Mouse (Mus musculus): ENCODE results near the gene Mettl8.

Mettl8 gene

DNA sequence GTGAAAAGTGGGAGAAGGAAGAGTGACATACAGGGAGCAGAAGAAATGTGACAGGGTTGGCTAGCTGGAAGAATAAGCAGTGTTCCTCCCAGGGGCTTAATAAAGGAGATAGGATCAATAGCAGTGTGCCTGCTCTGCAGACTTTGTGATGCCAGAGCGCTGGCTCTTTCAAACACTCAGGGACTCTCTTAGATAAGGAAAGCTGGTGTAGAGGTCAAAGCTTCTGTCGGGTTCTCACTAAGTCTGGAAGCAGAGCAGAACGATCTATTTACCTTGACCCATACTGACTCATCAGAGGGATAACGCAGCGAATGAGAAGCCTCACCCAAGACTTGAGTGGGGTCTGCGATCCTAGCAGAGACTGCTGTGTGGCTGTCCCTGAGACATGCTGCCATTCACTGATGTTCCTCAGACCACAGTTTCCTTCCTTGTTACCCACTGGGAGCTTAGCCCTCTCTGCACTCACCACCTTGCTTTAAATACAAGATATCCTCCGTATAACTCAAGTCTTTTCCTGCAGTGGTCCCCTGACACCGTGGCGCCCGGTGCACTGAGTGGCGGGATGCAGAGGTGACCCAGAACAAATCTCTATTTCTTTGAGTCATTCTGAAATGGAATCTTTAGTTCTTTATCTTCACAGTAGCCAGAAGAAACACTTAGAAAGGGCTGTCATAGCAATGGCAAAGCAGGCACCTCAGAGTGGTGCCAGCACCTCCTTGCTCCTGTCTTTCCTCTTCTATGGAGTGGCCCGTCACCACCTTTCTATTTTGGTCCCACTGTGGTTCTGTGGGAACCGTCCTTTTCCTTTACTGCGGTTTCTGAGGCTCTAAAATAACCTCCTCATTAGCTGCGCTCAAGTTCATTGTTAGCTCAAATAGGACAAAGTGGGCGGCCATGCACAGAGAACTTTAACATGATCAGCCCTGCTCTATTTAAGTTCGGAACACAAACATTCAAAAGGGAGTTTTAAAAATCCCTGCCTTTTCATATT lies 65.9 kb downstream of the Mettl8 start:
- no peak for DNase-seq (ENCODE audit: low spot score)

DNA sequence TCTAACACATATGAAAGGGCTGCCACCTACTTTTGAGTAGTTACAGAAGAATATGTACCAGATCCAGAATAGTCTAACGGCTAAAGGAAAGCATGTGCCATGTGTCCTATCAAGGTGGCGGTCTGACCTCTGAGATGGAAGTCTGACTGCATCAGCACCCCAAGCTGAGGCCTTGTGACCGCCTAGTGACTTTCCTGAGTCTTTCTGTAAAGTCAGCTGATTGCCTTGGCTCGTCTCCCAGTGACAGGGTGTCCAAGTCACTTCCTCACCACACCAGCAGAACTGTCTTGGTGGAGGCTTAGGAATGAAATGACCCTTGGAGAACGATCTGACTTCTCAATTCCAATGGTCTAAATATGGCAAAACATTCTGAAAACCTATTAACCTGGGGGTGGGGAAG lies 77.1 kb downstream of the Mettl8 start:
- DNase-seq (ENCODE audit: low spot score) = no peak

DNA sequence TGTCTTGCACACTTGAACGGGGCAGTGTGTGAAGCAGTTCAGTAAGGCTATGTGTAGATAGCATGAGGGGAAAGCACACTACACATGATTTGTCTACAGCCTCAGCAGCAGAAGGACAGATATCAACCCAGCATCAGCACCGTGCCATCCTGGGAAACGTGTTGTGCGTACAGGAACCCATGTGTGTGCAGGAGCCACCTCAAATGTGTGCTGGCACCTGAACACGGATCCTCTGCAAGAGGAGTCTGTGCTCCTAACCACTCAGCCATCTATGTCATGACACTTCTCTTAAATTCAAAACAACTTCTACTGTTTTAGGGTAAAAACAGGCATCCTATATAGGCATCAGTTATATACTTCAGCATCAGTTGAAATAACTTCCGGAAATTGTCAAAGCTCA lies 80.6 kb downstream of the Mettl8 start:
- DNase-seq (ENCODE audit: low spot score) = no peak

DNA sequence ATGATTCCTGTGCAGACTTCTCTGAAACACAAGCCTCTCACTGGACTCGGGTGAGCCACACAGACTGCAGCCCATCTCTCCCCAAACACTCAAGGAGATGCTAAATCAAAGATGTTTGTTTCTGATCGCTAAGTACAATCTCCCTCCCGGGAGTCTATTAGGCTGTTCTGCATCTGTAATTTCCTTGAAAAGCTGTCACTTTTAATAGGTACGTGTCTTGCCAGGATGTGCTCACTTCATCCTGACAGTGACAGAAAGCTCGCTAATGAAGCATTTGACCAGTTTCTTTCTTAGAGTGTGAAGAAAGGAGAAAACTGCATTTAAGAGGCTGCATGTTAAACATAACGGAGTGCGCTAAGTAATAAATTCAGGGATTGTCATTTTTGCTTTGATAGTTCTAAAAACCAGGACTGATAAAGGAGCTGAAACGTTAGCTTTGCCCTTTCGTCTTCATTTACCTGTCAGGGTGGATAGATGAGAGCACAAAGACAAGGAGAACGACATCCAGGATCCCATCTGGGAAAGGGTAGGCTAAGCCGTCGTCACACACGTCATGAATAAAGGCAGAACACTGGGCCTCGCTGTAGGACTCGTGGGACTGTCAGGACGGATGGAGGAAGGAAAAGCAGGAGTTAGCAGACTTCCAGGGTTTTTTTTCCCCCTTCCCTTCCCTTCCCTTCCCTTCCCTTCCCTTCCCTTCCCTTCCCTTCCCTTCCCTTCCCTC lies 82.4 kb downstream of the Mettl8 start:
- no peak for DNase-seq (ENCODE audit: low spot score)

DNA sequence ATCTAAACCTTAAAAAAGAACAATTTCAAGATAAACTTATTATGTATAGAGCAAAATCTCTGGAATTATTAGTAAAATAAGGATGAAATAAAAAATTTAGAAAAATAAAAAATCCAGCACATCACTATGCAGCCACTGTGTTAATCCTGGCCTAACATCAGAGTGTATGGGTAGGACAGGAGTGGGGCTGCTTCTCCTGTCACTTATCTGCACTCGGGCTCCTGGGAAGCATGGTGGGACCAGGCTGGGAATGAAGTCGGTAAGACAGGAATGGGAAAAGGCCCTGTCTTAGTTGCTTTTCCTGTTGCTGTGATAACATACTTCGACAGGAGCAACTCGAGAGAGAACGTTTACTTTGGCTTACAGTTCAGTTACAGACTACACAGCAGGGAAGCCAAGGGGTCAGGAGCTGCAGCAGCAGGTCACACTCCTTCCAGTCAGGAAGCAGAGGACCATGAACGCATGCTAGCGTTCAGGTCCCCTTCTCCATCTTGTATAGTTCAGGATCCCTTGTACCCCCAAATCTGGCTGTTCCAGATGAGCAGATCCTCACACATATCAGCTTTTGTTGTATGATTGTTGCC lies 85.1 kb downstream of the Mettl8 start:
- no peak for DNase-seq (ENCODE audit: low spot score)

DNA sequence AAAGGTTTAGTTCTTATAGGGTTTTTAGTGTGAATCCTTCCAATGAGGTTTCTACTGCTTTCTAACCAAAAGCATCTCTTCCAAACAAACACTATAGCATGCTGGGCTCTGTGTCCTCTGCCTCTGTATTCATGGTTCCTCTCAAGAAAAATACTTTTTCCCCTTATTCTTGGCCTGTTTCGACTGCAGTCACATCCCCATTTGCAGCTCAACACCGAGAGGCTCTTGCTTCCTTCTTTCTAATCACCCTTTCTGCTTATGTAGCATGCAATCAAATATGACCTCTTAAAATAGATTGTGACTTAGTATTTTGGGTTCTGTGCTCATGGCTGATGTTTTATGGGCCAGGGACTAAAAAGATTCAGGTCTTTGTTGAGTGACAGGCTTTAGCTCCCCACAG lies 87.1 kb downstream of the Mettl8 start:
- DNase-seq (ENCODE audit: low spot score) = no peak

DNA sequence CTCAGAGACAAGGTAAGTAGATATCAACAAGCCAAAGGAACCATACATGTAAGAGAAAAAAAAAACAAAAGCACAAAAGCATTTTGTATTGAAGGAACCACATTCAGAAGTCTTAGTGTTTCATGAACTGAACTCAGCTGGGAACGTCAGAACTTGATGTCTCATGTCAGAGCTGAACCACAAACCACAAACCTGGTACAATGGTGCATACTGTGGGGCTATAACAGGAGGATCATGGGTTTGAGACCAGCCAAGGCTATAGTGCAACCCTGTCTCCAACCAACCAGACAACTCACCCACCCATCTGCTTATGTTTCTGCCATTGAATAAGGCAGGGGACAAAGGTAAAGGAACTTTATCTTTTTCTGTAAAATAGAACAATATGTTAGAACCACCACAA lies 88.2 kb downstream of the Mettl8 start:
- DNase-seq (ENCODE audit: low spot score) = no peak

DNA sequence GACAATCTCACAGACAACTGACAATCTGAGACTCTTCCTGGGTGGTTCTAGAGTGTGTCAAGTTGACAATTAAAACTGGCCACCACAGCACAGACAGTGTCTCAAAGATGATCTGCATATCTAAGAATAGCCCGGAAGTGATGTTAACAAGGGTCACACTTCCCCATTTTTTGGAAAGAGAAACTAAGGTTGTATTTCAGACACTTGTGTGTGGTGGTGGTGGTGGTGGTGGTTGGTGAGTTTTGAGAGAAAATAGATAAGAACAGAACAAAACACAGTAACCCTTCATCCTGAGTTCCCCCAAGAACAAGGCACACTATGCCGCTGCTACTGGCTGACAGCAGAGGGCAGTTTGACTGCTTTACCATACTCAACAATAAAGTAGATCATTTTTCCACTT lies 90.6 kb downstream of the Mettl8 start:
- no peak for DNase-seq (ENCODE audit: low spot score)

DNA sequence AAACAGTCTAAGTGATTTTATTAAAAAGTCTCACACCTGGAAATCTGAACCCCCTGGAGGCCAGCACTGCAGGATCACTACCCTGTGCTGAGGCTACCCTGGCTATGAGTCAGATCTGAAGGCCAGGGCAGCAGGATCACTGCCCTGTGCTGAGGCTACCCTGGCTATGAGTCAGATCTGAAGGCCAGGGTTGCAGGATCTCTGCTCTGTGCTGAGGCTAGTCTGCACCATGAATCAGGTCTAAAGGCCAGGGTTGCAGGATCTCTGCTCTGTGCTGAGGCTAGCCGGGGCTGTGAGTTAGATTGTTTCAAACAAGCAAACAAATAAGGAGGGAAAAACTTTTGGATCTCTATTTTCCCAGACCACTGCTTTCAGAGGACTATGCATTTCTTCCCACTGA lies 92.5 kb downstream of the Mettl8 start:
- no peak for DNase-seq (ENCODE audit: low spot score)

DNA sequence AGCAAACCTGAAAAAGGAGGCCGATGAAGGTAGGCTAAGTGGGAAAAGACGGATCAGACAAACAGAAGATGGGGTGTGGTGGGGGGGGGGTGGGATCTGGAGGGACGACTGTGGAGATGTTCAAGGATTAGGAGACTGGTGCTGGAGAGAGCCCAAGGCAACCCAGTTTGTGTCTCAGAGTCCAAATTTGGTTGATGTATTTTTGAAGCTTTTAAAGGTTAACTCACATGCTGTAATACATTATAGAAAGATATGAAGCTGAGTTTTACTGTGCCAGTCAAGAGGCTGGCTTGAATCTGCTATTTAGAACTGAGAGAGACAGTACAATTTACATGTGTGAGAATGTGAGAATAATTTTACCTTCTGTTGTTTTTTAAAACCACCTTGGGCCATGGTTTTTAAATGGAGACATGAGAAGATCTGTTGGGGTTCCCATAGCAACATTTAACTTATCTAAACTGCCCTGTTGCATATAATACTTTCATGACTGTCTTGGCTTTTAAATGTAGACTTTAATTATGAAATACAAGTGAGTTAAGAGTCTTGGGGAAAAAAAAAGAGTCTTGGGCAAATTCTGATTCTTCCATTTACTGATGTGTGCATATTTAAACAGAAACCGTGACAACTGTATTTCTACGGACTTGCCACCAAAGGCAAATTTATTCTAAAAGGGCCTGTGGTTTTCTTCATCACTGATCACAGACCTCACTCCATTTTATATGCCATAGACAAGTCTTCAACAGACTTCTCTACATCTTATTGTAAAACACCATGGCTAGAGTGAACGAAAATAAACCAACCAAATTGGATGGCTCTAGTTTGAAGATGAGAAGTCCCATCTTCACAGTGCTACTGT lies 94.1 kb downstream of the Mettl8 start:
- no peak for DNase-seq (ENCODE audit: low spot score)

DNA sequence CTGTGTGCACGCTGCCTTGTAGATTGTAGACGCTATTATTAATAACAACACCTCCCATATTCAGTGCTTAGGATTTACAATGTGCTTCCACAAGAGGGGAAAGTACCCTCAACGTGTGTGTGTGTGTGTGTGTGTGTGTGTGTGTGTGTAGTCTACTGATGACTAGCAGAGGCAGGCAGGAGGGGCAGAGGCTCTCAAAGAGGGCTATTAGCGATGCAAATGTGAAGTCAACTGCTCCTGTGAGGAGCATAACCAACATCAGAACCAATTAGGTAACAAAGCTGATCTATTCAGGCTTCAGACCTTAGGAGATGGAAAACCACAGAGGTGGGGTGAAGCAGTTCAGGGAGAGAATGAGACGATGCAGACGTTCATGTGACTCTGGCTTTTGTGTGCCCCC lies 95.3 kb downstream of the Mettl8 start:
- no peak for DNase-seq (ENCODE audit: low spot score)

DNA sequence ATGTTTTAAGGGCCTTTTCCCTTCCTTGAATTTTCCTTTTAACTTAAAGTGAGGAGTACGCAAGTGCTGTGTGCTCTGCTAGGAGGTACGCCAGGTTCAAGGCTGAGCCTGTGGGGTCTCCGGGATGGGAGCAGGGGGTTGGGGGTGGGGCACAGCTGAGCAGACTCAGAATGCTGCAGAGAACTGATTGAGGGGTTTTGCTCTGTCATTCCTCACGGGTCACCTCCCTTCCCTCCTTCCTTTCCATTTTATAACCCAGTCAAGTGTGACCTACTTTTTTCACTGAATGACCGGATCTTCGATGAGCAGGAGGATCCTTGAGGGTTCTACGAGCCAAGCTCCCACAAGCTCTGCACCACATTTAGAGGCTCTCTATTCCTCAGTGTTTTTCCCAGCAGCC lies 96.0 kb downstream of the Mettl8 start:
- DNase-seq (ENCODE audit: low spot score) = no peak

DNA sequence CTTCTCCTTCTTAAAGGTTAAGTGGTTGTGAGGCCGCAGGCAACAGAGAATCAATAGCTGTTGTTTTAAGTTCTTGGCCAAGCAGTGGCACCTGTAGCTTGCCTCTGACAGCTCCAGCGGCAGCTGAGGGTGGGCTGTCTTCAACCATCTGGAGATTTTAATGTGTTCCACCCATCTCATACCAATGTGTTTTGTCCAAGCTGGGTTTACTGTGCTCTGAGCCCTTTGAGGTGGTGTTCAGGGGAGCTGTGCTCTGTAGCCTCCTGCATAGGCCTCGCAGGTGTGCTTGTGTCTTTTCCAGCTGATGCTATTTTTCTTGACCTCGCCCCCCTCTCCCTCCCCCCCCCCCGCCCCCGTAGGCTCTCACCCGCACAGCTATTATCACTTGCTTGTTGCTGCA lies 96.8 kb downstream of the Mettl8 start:
- no peak for DNase-seq (ENCODE audit: low spot score)

DNA sequence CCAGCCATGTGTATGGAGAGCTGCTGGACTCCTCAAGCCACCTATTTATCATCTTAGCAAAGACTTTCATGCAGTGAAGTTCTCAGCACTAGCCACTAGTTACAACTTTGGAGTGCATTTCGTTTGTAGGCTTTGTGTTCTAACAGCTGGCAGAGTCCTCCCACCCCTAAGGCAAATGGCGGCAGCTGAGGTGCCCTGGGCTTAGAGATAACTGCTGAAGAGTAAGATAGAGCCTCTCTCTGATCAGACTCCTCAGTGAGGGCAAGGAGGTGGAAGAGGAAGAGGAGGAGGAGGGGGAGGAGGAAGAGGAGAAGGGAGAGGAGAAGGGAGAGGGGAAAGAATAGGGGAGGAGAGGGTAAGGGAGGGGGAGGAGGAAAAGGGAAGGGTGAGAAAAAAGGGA lies 101.8 kb downstream of the Mettl8 start:
- DNase-seq (ENCODE audit: low spot score) = no peak

DNA sequence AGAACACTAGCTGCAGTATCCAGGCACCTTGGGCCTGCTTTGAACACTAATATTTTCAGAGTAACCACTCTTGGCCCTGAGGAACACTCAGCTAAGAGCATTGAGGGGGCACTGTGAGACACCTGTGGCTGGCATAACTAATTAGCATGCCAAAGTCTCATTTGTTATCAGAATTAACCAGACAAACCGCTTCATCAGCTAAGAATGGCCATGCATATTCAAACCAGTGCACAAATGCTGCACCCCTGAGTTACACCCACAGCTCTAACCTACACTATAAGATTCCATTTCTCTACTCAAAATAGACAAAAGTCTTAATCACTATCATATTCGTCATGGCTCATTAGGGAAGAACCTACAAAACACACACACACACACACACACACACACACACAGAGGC lies 103.4 kb downstream of the Mettl8 start:
- DNase-seq (ENCODE audit: low spot score) = no peak

DNA sequence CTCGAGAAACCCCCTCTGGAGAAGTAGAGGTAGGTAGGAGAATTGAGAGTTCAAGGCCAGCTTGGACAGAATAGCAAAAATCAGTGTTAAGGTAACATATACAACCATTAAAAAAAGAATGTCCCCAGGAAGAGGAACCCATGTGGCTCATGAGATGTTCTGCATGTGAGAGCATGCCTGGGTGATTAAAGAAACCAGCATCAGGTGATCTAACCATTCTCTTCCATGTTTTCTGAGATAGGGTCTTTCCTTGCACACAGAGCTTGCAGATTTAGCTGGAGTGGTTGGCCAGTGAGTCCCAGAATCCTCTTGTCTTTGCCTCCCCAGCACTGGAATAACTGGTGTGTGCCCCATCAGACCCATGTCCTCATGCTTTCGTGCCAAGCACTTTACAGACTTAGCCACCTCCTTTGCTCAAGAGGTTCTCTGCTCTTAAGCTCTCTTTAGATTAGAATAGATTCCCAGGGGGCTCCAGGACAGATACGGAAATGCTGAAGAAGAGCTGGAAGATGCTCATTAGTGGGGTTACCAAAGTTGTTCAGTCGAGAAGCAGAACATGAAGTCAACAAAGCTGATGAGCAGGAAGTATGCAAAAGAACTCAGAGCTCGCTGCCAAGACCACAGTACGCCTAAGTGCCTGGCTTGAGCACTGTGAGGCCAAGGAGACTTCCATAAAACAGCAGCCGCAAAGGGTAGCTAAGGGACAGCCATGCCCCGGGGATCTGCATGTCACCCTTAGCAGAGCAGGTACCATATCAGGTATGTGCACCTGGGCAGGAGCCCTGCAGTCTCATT lies 110.7 kb downstream of the Mettl8 start:
- no peak for DNase-seq (ENCODE audit: low spot score)

DNA sequence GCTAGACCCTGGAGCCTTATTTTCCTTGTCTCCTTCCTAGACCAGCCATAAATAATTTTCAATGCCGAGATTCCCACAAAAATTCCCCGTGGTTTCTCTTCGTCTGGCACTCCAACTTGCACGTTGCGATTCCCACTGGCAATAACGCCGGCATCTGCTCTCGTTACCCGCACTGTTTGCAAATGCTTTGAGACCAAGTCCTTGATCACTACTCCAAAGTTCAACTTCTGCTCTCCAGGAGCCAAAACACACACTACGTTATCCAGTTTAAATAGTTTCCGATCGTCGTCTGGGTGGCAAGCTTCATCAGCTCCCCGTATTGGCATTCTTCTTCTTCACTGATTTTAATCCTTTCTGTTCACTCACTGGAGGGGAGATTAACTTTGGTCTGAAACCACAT lies 114.6 kb downstream of the Mettl8 start:
- DNase-seq (ENCODE audit: low spot score) = no peak

DNA sequence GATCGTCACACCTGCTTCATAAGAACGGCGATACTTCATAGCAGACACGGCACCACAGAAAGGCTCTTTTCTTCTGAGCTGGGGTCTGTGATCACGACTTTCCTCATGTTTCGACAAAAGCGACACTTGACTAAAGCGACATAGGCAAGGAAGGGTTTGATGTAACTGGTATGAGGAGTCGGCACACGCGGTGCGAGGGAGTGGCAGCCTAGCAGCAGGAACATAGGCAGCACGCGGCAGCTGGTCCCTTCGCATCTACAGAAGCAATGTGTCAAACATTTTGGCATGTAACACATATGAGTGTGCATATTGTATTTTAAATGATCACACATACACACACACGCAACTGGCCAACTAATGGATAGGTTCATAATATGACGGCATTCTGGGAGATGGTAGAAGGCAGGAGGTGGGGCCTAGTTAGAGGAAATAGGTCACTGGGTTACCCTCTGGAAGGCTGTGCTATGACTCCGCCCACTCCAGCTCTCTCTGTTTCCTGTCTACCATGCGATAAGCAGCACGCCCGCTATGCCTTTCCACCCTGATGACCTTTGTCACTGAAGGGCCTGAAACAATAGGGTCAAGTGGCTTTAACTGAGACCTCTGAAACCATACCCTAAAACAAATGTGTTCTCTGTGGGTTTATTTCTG lies 116.4 kb downstream of the Mettl8 start:
- DNase-seq (ENCODE audit: low spot score) = no peak

DNA sequence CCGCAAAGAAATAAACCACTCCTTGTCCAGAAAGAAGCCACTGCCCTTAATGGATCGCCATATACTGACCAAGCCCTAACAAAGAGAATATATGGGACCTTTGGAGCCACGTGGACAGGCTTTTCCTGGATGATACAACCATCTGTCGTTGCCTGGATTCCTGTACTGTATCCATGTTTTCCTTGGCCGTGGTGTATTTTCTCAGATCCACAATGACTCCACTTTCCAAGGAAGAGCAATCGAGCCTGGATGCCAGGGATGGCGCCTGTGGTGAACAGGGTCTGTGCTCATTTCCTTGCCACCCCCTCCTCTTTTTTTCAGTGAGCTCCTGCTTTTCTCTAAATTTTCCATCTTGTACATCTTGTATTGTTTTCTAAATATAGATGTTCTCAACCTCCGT lies 120.6 kb downstream of the Mettl8 start:
- DNase-seq (ENCODE audit: low spot score) = no peak

DNA sequence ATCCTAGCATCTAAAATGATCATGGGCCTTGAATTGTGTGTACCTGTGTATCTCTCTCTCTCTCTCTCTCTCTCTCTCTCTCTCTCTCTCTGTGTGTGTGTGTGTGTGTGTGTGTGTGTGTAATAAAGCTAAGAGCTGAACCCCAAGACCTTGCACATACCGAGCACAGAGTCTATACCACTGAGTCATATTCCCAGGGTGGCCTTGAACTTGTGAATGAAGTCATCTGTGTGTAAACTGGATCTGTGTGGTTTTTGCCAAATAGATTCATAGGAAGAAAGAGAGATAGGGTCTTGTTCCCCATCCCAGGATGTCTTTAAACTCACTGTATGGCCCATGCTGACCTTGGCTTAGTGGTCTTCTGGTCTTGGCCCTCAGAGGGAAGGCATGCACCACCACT lies 121.9 kb downstream of the Mettl8 start:
- no peak for DNase-seq (ENCODE audit: low spot score)

DNA sequence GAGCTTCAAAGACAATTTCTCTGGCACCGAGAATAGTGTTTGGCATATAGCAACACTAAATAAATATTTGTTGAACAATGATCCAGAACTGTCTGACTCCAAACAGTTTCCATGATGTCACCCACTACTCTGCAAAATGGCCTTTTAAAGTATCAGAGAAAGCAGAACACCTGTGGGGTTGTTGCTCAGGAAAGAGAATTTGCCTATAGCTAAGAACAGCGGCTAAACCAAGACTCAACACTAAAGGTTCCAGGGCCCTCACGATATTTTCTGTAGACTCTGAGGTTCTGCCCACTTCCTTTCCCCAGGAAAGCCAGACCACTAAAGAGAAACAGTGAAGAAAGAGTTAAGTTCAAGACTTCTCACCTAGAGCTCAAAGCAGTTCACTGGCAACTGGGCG lies 122.4 kb downstream of the Mettl8 start:
- no peak for DNase-seq (ENCODE audit: low spot score)

Measured in ovary, adult 18-20 months (tissue).